ENCODE assay signal across 13 mouse cellular contexts in genomic region chr17:45578242-45578641, GRCm38 (mm10). TPM values are rescaled to one million over a fixed set of nuclear protein-coding genes. Genes with fewer than 3 reads are reported as not detected.
A peak's percentile ranks its signal among the peaks of the same experiment; 100 is the strongest.
DNase-seq lines count a peak whose midpoint lies in the region; ATAC-seq and TF ChIP-seq lines count a peak whose summit lies in the region.
"Had no signal": no experiment of that assay in that cellular context is flagged by ENCODE, and none has a peak within 500 bp of the region (broad histone marks: within the 10 kb centered on the region; RNA-seq: fewer than 3 reads in every experiment).

No protein-coding gene starts in this region.

- no peak overlapping the region for H3K4me2 ChIP-seq in kidney, postnatal 0 days (ENCODE audit: low read length)
- H3K4me2 ChIP-seq in liver, embryonic 14.5 days (ENCODE audit: low read depth), result no peak overlapping the region
- H3K4me2 ChIP-seq in hindbrain, embryonic 14.5 days (replicated peaks), result no peak overlapping the region

- TF ChIP-seq CTCF in kidney, postnatal 0 days (IDR thresholded peaks at IDR 0.05; ENCODE audit: low read depth), result no peak
- TF ChIP-seq CTCF in liver, embryonic 14.5 days (IDR thresholded peaks at IDR 0.05; ENCODE audit: low read depth), result no peak

- in situ Hi-C loops in ES-E14 (cut with MboI; ENCODE audit: low sequenced_read_pairs in 2 of 2, unreplicated experiment in 2 of 2), result no loop called here

- no peak overlapping the region for H3K9ac ChIP-seq in kidney, postnatal 0 days (ENCODE audit: low read depth, low read length)
- H3K9ac ChIP-seq in ES-E14 (ENCODE audit: insufficient read depth, low read depth, low read length, poor library complexity, severe bottlenecking), result peak overlapping the region; percentile 10; the same call in 1 of the 2 replicates
- no peak overlapping the region for H3K9ac ChIP-seq in liver, embryonic 14.5 days (replicated peaks)
- no peak overlapping the region for H3K9ac ChIP-seq in hindbrain, embryonic 14.5 days

- no peak overlapping the region for H3K4me3 ChIP-seq in heart, embryonic 10.5 days
- H3K4me3 ChIP-seq in kidney, postnatal 0 days (replicated peaks; ENCODE audit: low read depth, low read length), result no peak overlapping the region
- H3K4me3 ChIP-seq in ES-E14 (ENCODE audit: insufficient read depth in 1 of 2, low read depth in 1 of 2, low read length in 2 of 2, poor library complexity in 1 of 2, severe bottlenecking in 1 of 2), result no peak overlapping the region
- no peak overlapping the region for H3K4me3 ChIP-seq in liver, embryonic 14.5 days (ENCODE audit: insufficient read depth in 1 of 2, low read depth in 2 of 2, low read length in 2 of 2)
- no peak overlapping the region for H3K4me3 ChIP-seq in hindbrain, embryonic 10.5 days
- no peak overlapping the region for H3K4me3 ChIP-seq in hindbrain, embryonic 14.5 days (replicated peaks; ENCODE audit: low read length)

- H3K36me3 ChIP-seq in heart, embryonic 10.5 days, result no peaks in the 10 kb centered on the region
- no peaks in the 10 kb centered on the region for H3K36me3 ChIP-seq in kidney, postnatal 0 days (ENCODE audit: insufficient read depth, low read length)
- no peaks in the 10 kb centered on the region for H3K36me3 ChIP-seq in ES-E14 (ENCODE audit: control insufficient read depth, insufficient read depth, low read length, poor library complexity, severe bottlenecking)
- no peaks in the 10 kb centered on the region for H3K36me3 ChIP-seq in liver, embryonic 14.5 days (replicated peaks; ENCODE audit: control insufficient read depth, insufficient read depth, low read depth)
- H3K36me3 ChIP-seq in hindbrain, embryonic 10.5 days, result no peaks in the 10 kb centered on the region
- H3K36me3 ChIP-seq in hindbrain, embryonic 14.5 days (replicated peaks; ENCODE audit: control insufficient read depth, insufficient read depth), result no peaks in the 10 kb centered on the region

- WGBS in heart, embryonic 10.5 days, result 52% methylated on average over 5 of the region's 5 CpGs
- WGBS in kidney, postnatal 0 days, result 55% methylated on average over 5 of the region's 5 CpGs
- WGBS in liver, embryonic 14.5 days (ENCODE audit: insufficient replicate concordance), result 57% methylated on average over 5 of the region's 5 CpGs
- 72% methylated on average over 5 of the region's 5 CpGs for WGBS in hindbrain, embryonic 10.5 days
- 66% methylated on average over 5 of the region's 5 CpGs for WGBS in hindbrain, embryonic 14.5 days

- no peaks in the 10 kb centered on the region for H3K27me3 ChIP-seq in heart, embryonic 10.5 days (ENCODE audit: insufficient read depth, poor library complexity, severe bottlenecking)
- H3K27me3 ChIP-seq in kidney, postnatal 0 days (ENCODE audit: insufficient read depth, low read length), result no peaks in the 10 kb centered on the region
- H3K27me3 ChIP-seq in liver, embryonic 14.5 days (ENCODE audit: control insufficient read depth, insufficient read depth, low read length), result no peaks in the 10 kb centered on the region
- no peaks in the 10 kb centered on the region for H3K27me3 ChIP-seq in hindbrain, embryonic 10.5 days (ENCODE audit: insufficient read depth, poor library complexity, severe bottlenecking)
- H3K27me3 ChIP-seq in hindbrain, embryonic 14.5 days (ENCODE audit: control insufficient read depth, insufficient read depth, low read length), result no peaks in the 10 kb centered on the region

- no peak for DNase-seq in heart, embryonic 10.5 days (ENCODE audit: low spot score)
- no peak for DNase-seq in heart, adult 11 months
- no peak for DNase-seq in kidney, postnatal 0 days (ENCODE audit: low spot score)
- no peak for DNase-seq in kidney, postnatal 10 days
- DNase-seq in ES-E14 (ENCODE audit: low read depth, low spot score), result no peak
- no peak for DNase-seq in liver, embryonic 14.5 days (ENCODE audit: low read depth in 3 of 3, low spot score in 3 of 3)
- no peak for DNase-seq in hindbrain, embryonic 10.5 days (ENCODE audit: low spot score)
- DNase-seq in hindbrain, embryonic 14.5 days (ENCODE audit: low spot score), result no peak

- no peaks in the 10 kb centered on the region for H3K9me3 ChIP-seq in heart, embryonic 10.5 days
- H3K9me3 ChIP-seq in kidney, postnatal 0 days (replicated peaks; ENCODE audit: low read length), result no peaks in the 10 kb centered on the region
- no peaks in the 10 kb centered on the region for H3K9me3 ChIP-seq in ES-E14 (ENCODE audit: control insufficient read depth, insufficient read depth, low read depth, low read length)
- H3K9me3 ChIP-seq in liver, embryonic 14.5 days (ENCODE audit: control insufficient read depth, low read length), result no peaks in the 10 kb centered on the region
- no peaks in the 10 kb centered on the region for H3K9me3 ChIP-seq in hindbrain, embryonic 10.5 days
- no peaks in the 10 kb centered on the region for H3K9me3 ChIP-seq in hindbrain, embryonic 14.5 days (ENCODE audit: control insufficient read depth, low read length)

- ATAC-seq in kidney, postnatal 0 days (replicated peaks; ENCODE audit: low FRiP score, low read depth), result no peak
- ATAC-seq in liver, embryonic 14.5 days (ENCODE audit: insufficient read depth), result no peak
- no peak for ATAC-seq in hindbrain, embryonic 14.5 days (ENCODE audit: low FRiP score)
- ATAC-seq: activated CD4-positive, CD25-positive, alpha-beta regulatory T cell, adult 4 months; intestine, postnatal 0 days had no signal

- H3K27ac ChIP-seq in heart, embryonic 10.5 days, result peak overlapping the region; percentile 67; the same call in 1 of the 2 replicates
- H3K27ac ChIP-seq in kidney, postnatal 0 days, result peak overlapping the region; percentile 54
- peak overlapping the region; percentile 1; the same call in 1 of the 2 replicates for H3K27ac ChIP-seq in ES-E14 (ENCODE audit: insufficient read depth, low read depth, low read length, poor library complexity, severe bottlenecking)
- H3K27ac ChIP-seq in liver, embryonic 14.5 days, result peak overlapping the region; percentile 15; the same call in 1 of the 2 replicates
- H3K27ac ChIP-seq in hindbrain, embryonic 10.5 days, result no peak overlapping the region
- H3K27ac ChIP-seq in hindbrain, embryonic 14.5 days, result no peak overlapping the region

- TF ChIP-seq EP300 in liver, embryonic 14.5 days (IDR thresholded peaks at IDR 0.05; ENCODE audit: low read depth), result no peak

- peaks cover 37% of the 10 kb centered on the region for H3K4me1 ChIP-seq in heart, embryonic 10.5 days
- H3K4me1 ChIP-seq in kidney, postnatal 0 days (replicated peaks; ENCODE audit: insufficient read depth, low read length), result peaks cover 14% of the 10 kb centered on the region; the same call in 1 of the 2 replicates
- peaks cover 0 to 29% of the 10 kb centered on the region in 2 experiments; a peak in 2 of 4 replicates for H3K4me1 ChIP-seq in ES-E14 (ENCODE audit: control insufficient read depth in 2 of 2, insufficient read depth in 2 of 2, low read length in 2 of 2, poor library complexity in 1 of 2)
- peaks cover 20 to 30% of the 10 kb centered on the region in 2 experiments for H3K4me1 ChIP-seq in liver, embryonic 14.5 days (replicated peaks; ENCODE audit: control insufficient read depth in 2 of 2, insufficient read depth in 2 of 2, low read length in 1 of 2)
- peaks cover 29% of the 10 kb centered on the region for H3K4me1 ChIP-seq in hindbrain, embryonic 10.5 days (replicated peaks)
- H3K4me1 ChIP-seq in hindbrain, embryonic 14.5 days (replicated peaks; ENCODE audit: control insufficient read depth, insufficient read depth, low read length), result peaks cover 11% of the 10 kb centered on the region

RNA-seq across cellular contexts. Expression of gene Hsp90ab1, which starts 5.2 kb away (rescaled TPM):
- 1,633 and 1,893 TPM in 2 replicates for polyA plus RNA-seq in heart, embryonic 10.5 days (2016; fragmentation: Nextera tagmentation; extraction: Ambion mirVana)
- 1,330 and 1,432 TPM in 2 replicates for polyA plus RNA-seq in kidney, postnatal 0 days (2015; fragmentation: Nextera tagmentation; extraction: Ambion mirVana)
- 1,660 and 1,758 TPM in 2 replicates for total RNA-seq in ES-E14 (2012; rRNA removed)
- polyA plus RNA-seq in liver, embryonic 14.5 days (2012; rRNA removed), result 287 and 369 TPM in 2 replicates
- polyA plus RNA-seq in liver, embryonic 14.5 days (2014; fragmentation: Nextera tagmentation; extraction: Ambion mirVana), result 531 and 582 TPM in 2 replicates
- polyA plus RNA-seq in hindbrain, embryonic 10.5 days (2016; fragmentation: Nextera tagmentation; extraction: Ambion mirVana), result 1,585 and 2,006 TPM in 2 replicates
- polyA plus RNA-seq in hindbrain, embryonic 14.5 days (2014; fragmentation: Nextera tagmentation; extraction: Ambion mirVana), result 1,324 and 1,355 TPM in 2 replicates

RNA-seq across cellular contexts. Expression of gene Slc35b2, which starts 14.6 kb away (rescaled TPM):
- polyA plus RNA-seq in heart, embryonic 10.5 days (2016; fragmentation: Nextera tagmentation; extraction: Ambion mirVana), result 107 and 118 TPM in 2 replicates
- 131 and 138 TPM in 2 replicates for polyA plus RNA-seq in kidney, postnatal 0 days (2015; fragmentation: Nextera tagmentation; extraction: Ambion mirVana)
- total RNA-seq in ES-E14 (2012; rRNA removed), result 96.7 and 98.7 TPM in 2 replicates
- polyA plus RNA-seq in liver, embryonic 14.5 days (2012; rRNA removed), result 27.6 and 29.9 TPM in 2 replicates
- polyA plus RNA-seq in liver, embryonic 14.5 days (2014; fragmentation: Nextera tagmentation; extraction: Ambion mirVana), result 44.8 and 46.4 TPM in 2 replicates
- polyA plus RNA-seq in hindbrain, embryonic 10.5 days (2016; fragmentation: Nextera tagmentation; extraction: Ambion mirVana), result 121 TPM in 2 replicates
- polyA plus RNA-seq in hindbrain, embryonic 14.5 days (2014; fragmentation: Nextera tagmentation; extraction: Ambion mirVana), result 83.1 and 84.2 TPM in 2 replicates

RNA-seq across cellular contexts. Expression of gene Slc29a1, which starts 21.2 kb away (rescaled TPM):
- 75.0 and 75.1 TPM in 2 replicates for polyA plus RNA-seq in heart, embryonic 10.5 days (2016; fragmentation: Nextera tagmentation; extraction: Ambion mirVana)
- 93.6 and 101 TPM in 2 replicates for polyA plus RNA-seq in kidney, postnatal 0 days (2015; fragmentation: Nextera tagmentation; extraction: Ambion mirVana)
- 321 and 677 TPM in 2 replicates for total RNA-seq in ES-E14 (2012; rRNA removed)
- polyA plus RNA-seq in liver, embryonic 14.5 days (2012; rRNA removed), result 152 and 218 TPM in 2 replicates
- polyA plus RNA-seq in liver, embryonic 14.5 days (2014; fragmentation: Nextera tagmentation; extraction: Ambion mirVana), result 177 and 188 TPM in 2 replicates
- 60.4 and 72.0 TPM in 2 replicates for polyA plus RNA-seq in hindbrain, embryonic 10.5 days (2016; fragmentation: Nextera tagmentation; extraction: Ambion mirVana)
- polyA plus RNA-seq in hindbrain, embryonic 14.5 days (2014; fragmentation: Nextera tagmentation; extraction: Ambion mirVana), result 41.5 and 42.7 TPM in 2 replicates

RNA-seq across cellular contexts. Expression of gene Nfkbie, which starts 22.7 kb away (rescaled TPM):
- polyA plus RNA-seq in heart, embryonic 10.5 days (2016; fragmentation: Nextera tagmentation; extraction: Ambion mirVana), result 2.8 and 3.7 TPM in 2 replicates
- 4.8 and 5.1 TPM in 2 replicates for polyA plus RNA-seq in kidney, postnatal 0 days (2015; fragmentation: Nextera tagmentation; extraction: Ambion mirVana)
- 2.1 and 2.2 TPM in 2 replicates for total RNA-seq in ES-E14 (2012; rRNA removed)
- polyA plus RNA-seq in liver, embryonic 14.5 days (2012; rRNA removed), result 0.62 and 0.65 TPM in 2 replicates
- polyA plus RNA-seq in liver, embryonic 14.5 days (2014; fragmentation: Nextera tagmentation; extraction: Ambion mirVana), result 0.66 TPM in 2 replicates
- 8.3 and 9.7 TPM in 2 replicates for polyA plus RNA-seq in hindbrain, embryonic 10.5 days (2016; fragmentation: Nextera tagmentation; extraction: Ambion mirVana)
- polyA plus RNA-seq in hindbrain, embryonic 14.5 days (2014; fragmentation: Nextera tagmentation; extraction: Ambion mirVana), result 4.3 and 4.7 TPM in 2 replicates

RNA-seq across cellular contexts. Expression of gene Mymx, which starts 23.7 kb away (rescaled TPM):
- polyA plus RNA-seq in heart, embryonic 10.5 days (2016; fragmentation: Nextera tagmentation; extraction: Ambion mirVana), result 0.31 and 0.41 TPM in 2 replicates
- polyA plus RNA-seq in kidney, postnatal 0 days (2015; fragmentation: Nextera tagmentation; extraction: Ambion mirVana), result 16.7 and 18.4 TPM in 2 replicates
- total RNA-seq in ES-E14 (2012; rRNA removed), result 66.0 and 95.3 TPM in 2 replicates
- 0.10 TPM in 1 of 2 replicates, not detected in the other for polyA plus RNA-seq in liver, embryonic 14.5 days (2012; rRNA removed)
- polyA plus RNA-seq in liver, embryonic 14.5 days (2014; fragmentation: Nextera tagmentation; extraction: Ambion mirVana), result not detected in 2 replicates
- 0.62 TPM in 1 of 2 replicates, not detected in the other for polyA plus RNA-seq in hindbrain, embryonic 10.5 days (2016; fragmentation: Nextera tagmentation; extraction: Ambion mirVana)
- not detected in 2 replicates for polyA plus RNA-seq in hindbrain, embryonic 14.5 days (2014; fragmentation: Nextera tagmentation; extraction: Ambion mirVana)
- total RNA-seq: layer of hippocampus, postnatal 10 days; megakaryocyte, adult 5-6 weeks had no signal
- polyA plus RNA-seq: activated CD4-positive, CD25-positive, alpha-beta regulatory T cell, adult 4 months; gonadal fat pad, adult 2 months had no signal

Comparison
In these comparisons a context has a peak if more than half of its experiments do, and no peak if none do; other contexts are left out.
1. H3K27ac ChIP-seq: peak in heart, embryonic 10.5 days (single experiment), kidney, postnatal 0 days (single experiment), ES-E14 (single experiment) and liver, embryonic 14.5 days (single experiment); none in hindbrain, embryonic 10.5 days (single experiment) and hindbrain, embryonic 14.5 days (single experiment).